Mouse (Mus musculus): ENCODE measurements at regions not wholly inside any gene's neighbourhood (a gene's known extent, or its start where the extent isn't known, plus 50 kb on each side); places are given as distances from the start of the nearest gene placed in this dataset.
A peak's percentile ranks its signal among the peaks of the same experiment; 100 is the strongest.
"Not testable (repeated sequence)": the region's sequence is repeated elsewhere in the genome, so short reads cannot be mapped to it uniquely, and the experiment has no call there.

DNA sequence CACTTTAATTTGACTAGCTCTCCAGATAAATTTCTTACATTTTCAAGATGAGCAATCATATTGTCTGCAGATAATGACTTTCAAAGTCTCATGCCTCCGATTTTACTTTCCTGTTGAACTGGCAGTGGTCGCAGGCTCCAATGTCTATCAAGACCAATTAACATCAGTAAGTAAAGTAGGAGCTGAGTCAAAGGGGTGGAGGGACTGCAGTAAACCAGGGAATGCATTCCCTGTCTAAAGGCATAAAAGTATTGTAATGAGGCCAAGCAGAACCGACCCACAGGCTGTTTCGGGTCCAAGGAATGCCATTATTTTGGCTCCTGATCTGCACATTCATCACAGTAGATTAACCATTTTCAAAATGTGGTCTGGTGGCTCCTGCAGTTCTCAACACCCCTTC is 411.0 kb downstream of the Gja1 start:
- DNase-seq, result no peak

DNA sequence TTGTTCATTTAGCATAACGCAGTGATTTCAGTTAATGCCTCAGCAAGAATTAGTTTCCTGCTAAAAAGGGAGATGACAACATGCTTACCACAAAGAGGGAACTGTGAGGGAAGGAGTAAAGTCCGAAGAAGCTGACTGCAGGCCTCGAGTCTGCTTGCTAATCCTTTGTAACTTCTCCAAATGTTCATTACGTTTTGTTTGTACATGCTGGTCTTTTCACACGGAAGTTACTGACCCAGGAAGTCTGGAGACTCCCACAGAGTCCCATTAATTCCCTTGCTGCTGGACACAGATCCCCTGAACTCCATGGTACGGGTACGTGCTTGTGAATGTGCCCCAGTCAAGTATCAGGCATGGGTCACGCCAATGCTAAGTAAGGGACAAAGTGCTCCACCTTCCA is 415.9 kb downstream of the Gja1 start:
- DNase-seq, result no peak

DNA sequence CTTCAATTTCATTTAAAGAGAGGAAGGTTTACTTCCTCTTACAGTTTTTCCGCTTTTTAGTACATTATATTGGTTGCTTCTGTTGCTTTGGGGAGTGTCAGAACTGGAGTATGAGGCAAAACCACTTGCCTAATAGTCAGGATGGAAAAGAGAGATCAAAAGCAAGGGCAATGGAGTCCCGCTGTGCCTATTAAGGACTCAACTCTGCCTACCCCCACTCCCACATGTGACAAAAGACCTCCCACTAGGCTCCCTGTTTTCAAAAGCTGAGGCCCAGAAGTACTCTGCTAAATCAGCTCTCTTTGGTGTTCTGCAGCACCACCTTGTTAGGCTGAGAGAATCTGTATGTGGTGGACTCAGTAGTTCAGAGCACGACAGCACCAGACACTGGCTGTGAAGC is 418.3 kb downstream of the Gja1 start:
- DNase-seq, result no peak

DNA sequence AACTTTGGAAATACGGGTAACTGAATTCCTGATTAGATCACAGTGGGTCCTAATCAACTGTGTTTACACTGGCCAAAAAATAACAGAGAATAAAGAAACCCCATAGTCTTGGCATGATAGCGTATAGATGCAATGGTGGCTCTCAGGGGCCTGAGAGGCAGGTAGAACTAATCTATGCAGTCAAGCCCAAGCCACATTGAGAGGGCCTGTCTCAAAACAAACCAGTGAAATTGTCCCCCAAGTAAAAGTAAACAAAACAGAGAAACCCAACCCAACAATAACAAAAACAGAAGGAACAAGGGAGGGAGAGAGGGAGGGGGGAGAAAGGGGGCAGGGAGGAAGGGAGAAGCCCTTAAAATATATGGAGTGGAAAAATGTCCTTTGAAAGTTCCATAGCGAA is 422.2 kb downstream of the Gja1 start:
- DNase-seq, result no peak

- no peak for DNase-seq
These were observed 422.6 kb downstream of the Gja1 start for GRCm38 (mm10) chr10:56799745-56800144.

- DNase-seq, result no peak
These were observed 431.9 kb downstream of the Gja1 start for GRCm38 (mm10) chr10:56809006-56809405.

DNA sequence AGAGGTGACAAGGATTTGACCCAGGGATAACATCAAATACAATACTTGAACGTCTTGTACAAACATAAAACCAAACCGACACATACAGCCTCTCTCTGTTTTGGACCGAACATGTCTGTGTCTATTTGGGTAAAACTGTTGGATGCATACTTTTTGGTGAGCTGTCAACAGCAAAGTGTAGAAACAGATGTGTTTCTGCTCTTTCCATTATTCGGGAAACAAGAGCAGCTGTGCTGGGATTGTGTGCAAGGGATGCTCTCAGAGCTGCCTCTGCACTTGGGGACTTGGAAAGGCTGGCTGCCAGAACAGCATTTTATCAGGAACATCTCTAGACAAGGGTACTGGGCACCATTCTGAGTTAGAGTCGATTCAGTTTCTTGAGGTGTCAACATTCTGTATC is 445.0 kb downstream of the Gja1 start:
- no peak for DNase-seq

- no peak for DNase-seq
These were observed 454.2 kb downstream of the Gja1 start for GRCm38 (mm10) chr10:56831331-56831730.

GRCm38 (mm10) chr10:56831966-56832365 is 454.8 kb downstream of the Gja1 start:
- DNase-seq, result no peak

GRCm38 (mm10) chr10:56836130-56836529 is 459.0 kb downstream of the Gja1 start:
- no peak for DNase-seq

DNA sequence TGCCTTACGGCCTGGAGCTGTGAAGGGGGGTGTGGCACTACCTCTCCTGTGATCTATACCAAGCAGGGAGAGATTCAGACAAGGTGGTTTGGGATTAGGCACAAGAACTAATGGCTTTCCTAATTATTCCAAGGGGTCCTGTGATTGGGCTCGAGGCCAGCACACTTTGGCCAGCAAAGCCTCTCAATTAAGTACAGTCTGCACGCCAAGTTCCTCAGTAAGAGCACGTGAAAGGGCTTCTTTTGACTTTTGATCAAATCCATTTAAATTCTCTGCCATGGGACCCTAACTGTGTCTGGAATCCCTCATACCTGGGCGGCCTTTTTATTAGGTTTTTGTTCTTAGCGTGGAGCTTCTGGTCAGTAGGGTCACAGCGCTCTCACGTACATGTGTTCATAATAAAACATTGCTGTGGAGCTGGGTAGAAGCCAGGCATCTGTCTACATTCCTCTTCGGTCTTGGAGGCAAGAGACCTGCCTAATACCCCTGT is 461.9 kb downstream of the Gja1 start:
- no peak for DNase-seq

DNA sequence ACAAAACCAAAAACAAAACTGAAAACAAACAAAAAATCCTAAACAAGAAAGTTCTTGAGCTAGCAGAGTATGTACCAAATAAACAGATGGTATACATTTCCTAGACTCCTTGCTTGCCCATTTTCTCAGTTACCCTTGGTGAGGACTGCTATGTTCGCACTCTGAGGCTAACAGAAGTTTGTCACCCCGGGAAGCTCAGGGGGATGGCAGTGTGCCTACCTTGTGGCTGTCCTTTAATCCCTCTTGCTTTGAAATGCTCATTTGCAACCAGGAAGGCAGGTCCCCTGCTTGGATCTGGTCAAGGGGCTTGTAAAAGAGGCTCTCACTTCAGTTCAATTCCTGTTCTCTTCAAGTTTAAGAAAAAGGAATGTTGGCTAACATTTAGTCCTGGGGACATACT is 462.4 kb downstream of the Gja1 start:
- DNase-seq, result no peak

DNA sequence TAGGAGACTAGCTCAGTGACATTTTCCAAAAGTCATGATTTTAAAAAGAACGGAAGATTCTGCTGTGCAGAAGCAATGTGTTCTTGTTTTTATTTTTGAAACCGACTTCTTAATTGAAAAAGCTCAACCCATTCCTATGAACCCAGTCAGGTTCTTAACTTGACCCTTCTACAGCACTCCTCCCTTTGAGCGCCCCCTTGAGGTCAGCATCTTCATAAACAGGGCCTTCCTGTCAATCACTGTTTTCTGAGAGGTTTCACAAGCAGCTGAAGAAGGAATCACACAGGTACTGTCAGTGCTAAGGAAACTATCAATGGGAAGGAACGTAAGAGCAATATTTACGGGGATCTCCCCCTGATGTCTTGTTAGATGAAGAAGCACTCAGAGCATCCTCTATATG is 463.6 kb downstream of the Gja1 start:
- peak; percentile 37 to 48 for DNase-seq

- no peak for DNase-seq
These were observed 464.4 kb downstream of the Gja1 start for GRCm38 (mm10) chr10:56841486-56841885.

DNA sequence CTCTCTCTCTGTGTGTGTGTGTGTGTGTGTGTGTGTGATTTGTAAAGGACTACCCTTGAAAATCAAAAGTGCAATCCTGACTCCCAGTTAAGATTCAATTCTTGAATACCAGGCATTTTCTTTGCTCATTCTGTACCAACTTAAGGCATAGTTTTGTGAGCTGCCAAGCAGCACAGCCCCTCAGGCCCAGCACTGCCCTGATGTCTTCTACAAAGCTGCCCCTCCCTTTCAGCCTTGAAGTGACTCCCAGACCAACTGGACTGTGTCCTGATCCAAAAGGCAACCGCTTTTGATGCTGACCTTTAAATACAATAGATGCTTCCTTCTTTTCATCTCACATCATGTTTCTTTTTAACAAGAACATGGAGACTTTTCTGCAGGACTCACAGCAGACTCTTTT is 464.8 kb downstream of the Gja1 start:
- no peak for DNase-seq

DNA sequence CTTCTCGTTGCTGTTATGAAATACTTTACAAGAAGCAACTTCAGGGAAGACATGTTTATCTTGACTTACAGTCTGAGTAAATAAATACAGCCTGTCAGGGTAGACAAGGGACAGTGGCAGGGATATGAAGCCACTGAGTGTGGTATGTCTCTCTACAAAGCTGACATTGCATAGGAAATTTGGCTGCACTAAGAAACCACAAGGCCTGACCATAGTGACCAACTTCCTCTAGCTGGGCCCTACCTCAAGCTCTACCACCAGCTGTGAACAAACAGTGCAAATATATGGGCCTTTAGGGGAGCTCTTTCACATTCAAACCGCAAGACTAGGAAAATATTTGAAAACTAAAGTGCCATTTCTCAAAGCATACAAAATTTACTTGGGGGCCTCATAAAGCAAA is 475.4 kb downstream of the Gja1 start:
- DNase-seq, result no peak

DNA sequence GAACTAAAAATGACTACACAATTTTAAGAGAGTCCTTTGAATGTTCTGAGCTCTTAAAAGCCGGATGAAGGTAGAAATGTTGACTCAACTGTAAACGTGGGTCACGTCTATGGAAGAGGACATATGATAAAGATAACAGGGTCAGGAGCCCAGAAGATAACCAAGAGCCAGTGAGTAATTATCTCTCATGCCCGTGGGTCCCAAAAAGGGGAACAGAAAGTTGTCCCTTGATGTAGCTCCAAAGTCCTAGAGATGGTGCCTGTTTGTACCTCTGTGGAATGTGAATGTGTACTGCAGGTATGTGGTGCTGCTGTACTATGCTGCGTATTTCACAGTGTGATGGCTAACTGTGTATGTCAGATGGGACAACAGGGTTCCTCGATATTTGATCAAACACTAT is 479.1 kb downstream of the Gja1 start:
- DNase-seq, result no peak

DNA sequence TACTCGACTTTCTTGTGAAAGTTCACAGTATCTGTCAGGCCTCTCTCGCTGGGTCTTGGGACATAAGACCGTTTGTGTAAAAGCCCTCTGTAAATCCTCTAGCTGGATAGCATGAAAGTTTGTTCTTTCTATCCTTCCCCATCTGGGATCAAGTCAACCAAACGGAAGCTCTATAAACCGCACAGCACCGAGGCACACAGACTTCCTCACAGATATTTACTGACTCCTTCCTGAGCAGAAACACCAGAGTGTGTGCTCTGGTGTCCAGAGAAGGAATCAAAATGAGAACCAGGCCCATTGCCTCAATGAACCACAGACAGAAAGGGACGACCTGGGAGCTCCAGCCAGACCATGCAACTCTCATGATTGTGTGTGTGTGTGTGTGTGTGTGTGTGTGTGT is 502.6 kb downstream of the Gja1 start:
- no peak for DNase-seq

DNA sequence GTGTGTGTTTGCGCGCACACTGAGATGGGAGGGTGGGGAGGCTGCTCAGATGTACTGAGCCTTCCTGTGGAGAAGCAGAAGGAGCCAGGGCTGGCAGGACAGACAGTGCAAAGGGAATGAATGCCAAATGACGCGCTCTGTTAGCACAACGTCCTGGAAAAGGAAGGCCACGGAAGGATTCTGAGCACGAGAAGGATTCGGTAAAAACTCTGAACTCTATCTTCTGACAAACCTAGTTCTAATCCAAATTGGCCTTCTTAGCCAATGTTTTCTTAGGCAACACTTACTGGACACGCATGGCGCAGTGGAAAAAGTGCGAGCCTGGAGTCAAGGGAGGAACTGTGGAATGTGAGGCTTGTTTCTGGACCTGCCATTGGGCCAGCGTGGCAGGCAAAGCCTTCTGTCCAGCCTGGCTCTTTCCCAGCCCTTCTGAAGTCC is 503.0 kb downstream of the Gja1 start:
- peak; percentile 12 to 16 for DNase-seq

DNA sequence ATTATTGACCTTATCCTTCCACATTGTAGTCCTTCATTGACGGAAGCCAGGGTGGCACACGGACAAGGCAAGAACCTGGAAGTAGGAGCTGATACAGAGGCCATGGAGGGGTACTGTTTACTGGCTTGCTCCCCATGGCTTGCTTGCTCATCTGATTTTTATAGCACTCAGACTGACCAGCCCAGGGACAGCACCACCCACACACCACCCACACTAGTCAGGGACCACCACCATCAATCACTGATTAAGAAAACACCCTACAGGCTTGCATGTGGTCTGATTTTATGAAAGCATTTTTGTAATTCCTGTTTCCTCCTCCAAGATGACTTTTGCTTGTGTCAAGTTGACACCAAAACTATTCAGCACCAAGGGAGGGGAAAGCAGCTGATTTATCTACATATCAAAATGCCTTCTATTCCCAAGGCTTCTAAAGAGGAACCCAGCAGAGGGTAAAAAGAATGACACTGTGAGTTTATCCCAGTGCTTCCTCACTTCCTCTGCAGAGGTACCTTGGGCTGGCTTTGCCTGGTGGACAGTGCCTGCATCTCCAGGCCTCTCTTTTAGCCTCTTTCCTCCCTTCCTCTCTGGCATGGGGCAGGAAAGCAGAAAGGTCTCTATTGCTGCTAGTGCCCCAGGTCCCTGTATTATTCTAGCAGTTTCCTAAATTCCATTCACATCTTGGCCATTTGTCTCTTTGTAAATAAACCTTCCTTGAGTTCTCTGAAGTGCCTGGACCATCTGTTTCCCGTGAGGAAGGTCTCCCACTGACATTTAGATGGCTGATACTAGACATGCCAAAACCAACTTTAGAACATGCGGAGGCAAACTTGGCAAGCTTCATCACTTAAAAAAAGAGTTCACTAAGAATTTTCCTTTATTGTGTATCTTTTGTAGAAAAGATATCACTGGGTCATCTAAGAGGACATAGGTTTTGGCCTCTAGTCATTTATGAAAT is 507.6 kb downstream of the Gja1 start:
- no peak for DNase-seq

DNA sequence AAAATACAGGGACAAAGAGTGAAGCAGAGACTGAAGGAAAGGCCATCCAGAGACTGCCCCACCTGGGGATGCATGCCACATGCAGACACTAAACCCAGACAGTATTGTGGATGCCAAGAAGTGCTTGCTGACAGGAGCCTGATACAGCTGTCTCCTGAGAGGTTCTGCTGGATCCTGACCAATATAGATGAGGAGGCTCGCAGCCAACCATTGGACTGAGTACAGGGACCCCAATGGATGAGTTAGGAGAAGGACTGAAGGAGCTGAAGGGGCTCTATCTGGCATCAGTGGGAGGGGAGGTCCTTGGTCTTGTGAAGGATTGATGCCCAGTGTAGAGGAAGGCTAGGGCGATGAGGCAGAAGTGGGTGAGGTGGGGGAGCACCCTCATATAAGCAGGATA is 514.4 kb downstream of the Gja1 start:
- DNase-seq, result not testable (repeated sequence)

DNA sequence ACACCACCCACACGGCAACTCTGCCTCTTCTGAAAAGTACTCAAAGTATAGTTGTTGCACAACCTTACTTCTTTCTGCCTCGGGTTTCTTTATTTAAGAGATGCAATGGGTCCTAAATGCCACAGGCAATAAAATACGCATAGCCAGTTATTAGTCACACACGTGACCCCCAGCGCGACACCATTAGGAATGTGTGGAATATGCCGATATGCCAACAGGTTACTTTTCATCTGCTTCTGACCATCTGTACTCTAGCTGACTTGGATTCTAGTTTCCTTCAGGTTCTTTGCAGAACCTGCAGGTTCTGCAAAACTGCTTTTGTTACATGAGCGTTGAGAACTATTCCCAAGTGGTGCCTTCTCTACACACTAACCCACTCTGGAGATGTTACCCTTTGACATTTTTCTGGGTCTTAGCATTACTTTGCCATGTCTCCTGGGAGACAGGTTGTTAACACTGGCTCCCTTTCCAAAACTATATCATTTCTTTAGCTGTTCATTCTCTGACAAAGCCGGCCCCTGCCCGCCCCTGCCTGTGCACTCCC is 515.6 kb downstream of the Gja1 start:
- DNase-seq, result no peak

- DNase-seq, result no peak
These were observed 516.1 kb downstream of the Gja1 start for GRCm38 (mm10) chr10:56893210-56893705.

GRCm38 (mm10) chr10:56899640-56900274 is 522.6 kb downstream of the Gja1 start:
- DNase-seq, result no peak

All from lung, adult 18-20 months (tissue).